13 mouse cellular contexts compared by ENCODE assay signal in the genomic region with DNA sequence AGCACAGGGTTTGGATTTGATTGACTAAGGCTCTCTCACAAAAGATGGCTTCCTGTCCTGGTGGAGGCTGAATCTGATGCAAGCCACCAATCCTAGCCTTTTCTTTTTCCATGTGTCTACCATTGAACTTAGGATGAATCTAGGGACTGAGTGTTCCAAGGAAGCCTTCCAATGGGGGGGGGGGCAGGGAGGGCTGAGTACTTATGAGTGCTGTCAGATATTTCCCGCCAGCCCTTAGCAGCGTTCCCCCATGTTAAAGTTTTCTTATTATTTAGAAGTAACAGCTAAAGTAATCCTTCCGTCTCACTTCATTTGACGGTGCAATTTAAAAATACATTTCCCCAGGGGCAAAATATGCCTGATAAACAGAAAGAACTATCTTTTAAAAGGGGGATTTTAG.
"Had no signal": no experiment of that assay in that cellular context is flagged by ENCODE, and none has a peak within 500 bp of the region (broad histone marks: within the 10 kb centered on the region; RNA-seq: fewer than 3 reads in every experiment).

No protein-coding gene starts in this region.

- H3K27me3 ChIP-seq: liver, embryonic 15.5 days; midbrain, embryonic 13.5 days; stomach, embryonic 15.5 days had no signal

- H3K4me2 ChIP-seq: liver, embryonic 11.5 days; liver, embryonic 15.5 days; midbrain, embryonic 13.5 days; stomach, embryonic 15.5 days had no signal

- DNase-seq: kidney, adult 18-20 months; kidney, postnatal 25 days; lung, postnatal 14 days; right cerebral cortex, postnatal 14 days; thymus, adult 2 months; thymus, postnatal 25 days had no signal

- H3K4me3 ChIP-seq: left cerebral cortex, adult 2 months; limb, embryonic 10.5 days; liver, embryonic 15.5 days; midbrain, embryonic 13.5 days; stomach, embryonic 15.5 days had no signal

- H3K27ac ChIP-seq: left cerebral cortex, adult 2 months; limb, embryonic 10.5 days; liver, embryonic 15.5 days; midbrain, embryonic 13.5 days had no signal

- ATAC-seq: inflammation-experienced regulatory T-cells, adult 6 months; midbrain, embryonic 13.5 days had no signal

- H3K4me1 ChIP-seq: liver, embryonic 15.5 days; midbrain, embryonic 13.5 days had no signal

- H3K9me3 ChIP-seq: limb, embryonic 10.5 days; liver, embryonic 15.5 days; midbrain, embryonic 13.5 days; stomach, embryonic 15.5 days had no signal

- H3K9ac ChIP-seq: liver, embryonic 15.5 days; midbrain, embryonic 13.5 days; stomach, embryonic 15.5 days had no signal

- H3K36me3 ChIP-seq: limb, embryonic 10.5 days; liver, embryonic 15.5 days; midbrain, embryonic 13.5 days; stomach, embryonic 15.5 days had no signal
